Mouse (Mus musculus) inflammation-experienced regulatory T-cells (primary cell): ENCODE measurements around the gene Rec8. TPM values are rescaled to one million over a fixed set of nuclear protein-coding genes. Genes with fewer than 3 reads are reported as not detected.

Experiments used
- polyA plus RNA-seq, 2 experiments: library from polyadenylated mRNA; unstranded; fragments of 100-300 nt; shearing (Covaris generic); gene quantifications; one replicate each; pipeline ENCODE4 v1.2.1; 2017

Gene Rec8
- polyA plus RNA-seq, result 10 to 100 TPM in 1 of 2 experiments, 1 to 10 TPM in 1; 2.7 to 16.9 TPM

GRCm38 (mm10) chr14:55617822-55618221 lies at the start of gene Rec8:
Gene Rec8 (plus strand): TSS chr14:55618037.

GRCm38 (mm10) chr14:55575302-55575701 lies 42.5 kb upstream of the Rec8 start, which contains the start of gene Fitm1:
Gene Fitm1 (plus strand): TSS chr14:55575617.

DNA sequence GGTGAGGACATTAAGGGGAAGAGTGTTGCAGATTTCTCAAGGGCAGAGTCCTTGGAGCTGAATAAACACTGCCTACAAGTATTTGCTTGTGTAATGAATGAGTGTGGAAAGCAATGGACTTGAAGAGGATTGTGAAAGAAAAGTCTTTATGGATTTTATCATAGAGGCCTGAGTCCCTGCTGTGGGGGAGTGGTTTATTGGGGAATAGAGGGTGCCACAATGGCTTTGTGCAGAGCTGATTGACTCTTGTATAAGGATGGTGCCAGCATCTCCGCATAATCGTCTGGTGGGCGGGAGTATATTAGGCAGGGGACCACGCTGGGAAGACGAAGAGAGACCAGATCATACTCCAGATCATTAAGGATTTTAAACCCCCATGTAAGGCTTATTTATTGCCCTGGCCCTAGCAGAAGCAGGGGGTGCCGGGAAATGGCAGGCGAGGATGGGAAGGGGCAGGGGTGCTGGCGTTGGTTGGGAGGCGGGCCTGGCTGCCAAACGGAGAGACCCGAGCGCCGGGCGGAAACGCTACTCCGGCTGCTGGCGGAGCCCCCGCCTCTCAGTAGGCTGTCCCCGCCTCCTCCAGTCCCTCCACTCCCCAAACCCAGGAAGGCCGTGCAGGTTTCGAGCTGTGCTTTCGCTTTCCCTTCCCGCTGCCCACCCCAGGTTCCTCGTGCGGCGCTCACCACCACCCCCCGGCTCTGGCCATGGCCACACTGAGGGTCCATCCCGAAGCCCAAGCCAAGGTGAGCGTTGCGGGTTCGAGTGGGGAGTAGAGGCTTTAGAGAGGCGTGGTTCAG lies 39.8 kb upstream of the Rec8 start, which contains the start of gene Psme1:
TSS of gene Psme1 (plus strand) at position 253 of the 797 bp plus-strand sequence.

DNA sequence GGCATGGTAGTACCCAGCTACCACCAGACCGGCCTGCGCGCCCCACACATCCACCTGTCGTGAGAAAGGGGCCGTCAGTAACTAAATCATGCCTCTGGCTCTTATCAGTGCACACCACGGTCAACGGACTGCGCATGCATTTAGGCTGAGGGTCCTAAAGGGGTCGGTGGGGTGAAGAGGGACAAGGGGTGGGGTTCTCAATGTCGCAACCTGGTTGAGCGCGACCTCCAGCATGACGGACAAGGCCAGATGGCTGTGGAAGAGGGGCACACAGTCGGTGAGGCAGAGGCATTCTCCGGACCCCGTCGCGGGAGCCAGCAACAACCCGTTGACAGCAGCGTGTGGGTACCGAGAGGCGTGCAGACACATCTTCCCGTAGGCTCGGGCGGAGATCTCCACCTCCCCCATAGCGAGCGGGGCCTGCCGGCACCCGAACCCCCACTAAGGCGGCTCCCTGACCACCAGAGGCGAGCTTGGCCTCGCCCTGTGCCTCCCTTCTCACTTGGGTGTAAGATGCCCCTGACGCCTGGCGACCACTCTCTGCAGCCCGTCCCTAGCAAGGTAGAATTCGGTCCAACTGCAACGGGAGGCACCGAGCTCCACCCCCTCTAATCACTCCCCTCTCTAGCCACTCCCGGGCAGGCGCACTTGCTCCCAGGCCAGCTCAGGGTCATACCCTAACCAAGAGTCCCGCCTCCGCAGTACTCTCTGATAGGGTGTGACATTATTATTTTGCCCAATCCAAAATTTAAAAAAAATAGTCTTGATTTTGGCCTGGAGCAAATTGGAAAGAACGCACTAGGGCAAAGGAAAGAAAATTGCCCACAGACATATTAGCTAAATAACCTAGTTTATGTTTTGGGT lies 32.9 kb upstream of the Rec8 start, which contains the start of gene Emc9:
TSS of gene Emc9 (minus strand) at position 601 of the 864 bp plus-strand sequence.

DNA sequence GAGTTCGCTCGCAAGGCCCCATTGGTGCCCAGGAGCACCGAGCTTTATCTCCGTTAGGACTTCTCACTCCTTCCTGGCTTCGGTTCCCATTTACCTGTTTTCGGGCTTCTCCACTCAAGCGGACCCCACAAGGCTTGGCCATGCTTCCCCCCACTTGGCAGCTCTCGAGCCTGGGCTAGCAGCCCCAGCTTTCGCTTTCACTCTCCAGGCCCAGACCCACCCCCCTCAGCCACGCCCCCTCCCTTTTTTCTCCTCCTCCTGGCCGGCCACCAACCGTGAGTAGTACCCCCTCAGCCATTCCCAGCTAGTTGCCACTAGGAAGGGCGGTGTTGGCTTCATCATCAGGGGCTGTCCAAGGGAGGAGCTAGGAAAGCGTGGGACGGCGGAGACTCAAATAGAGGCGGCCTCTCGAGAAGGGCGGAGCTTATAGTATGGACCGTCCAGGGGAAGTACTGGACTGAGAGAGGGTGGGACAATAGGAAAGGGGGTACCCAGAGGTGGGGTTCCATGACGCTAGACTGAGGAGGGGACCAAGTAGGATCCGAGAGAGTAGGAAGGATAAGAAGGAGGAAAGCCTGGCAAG lies 27.0 kb upstream of the Rec8 start, which contains the start of gene Psme2:
TSS of gene Psme2 (minus strand) at position 366 of the 583 bp plus-strand sequence.

DNA sequence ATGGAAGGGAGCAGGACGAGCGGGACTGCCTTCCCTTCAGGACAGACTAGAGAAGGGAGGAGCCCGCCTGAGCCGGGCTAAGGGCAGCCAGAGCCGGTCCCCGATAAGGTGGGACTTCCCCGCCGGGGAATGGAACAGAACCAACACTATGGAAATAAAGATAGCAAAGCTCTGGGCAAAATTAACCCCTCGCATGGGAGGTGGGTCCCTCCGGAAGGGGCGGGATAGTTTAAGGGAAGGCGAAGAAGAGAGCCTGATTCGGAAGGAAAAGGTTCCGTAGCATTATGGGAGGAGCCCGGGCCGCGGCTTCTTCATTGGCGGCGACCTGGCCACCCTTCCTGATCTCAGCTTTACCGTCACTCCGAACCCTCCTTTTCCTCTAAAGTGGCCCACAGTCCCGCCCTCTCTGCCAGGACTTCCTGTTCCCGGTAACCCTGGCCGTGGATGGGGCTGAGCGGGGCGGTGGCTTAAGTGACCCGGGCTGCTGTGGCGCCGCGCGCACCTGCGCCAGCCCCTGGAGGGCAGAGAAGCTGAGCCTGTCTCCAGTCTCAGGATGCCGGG lies 26.4 kb upstream of the Rec8 start, which contains the start of gene Rnf31:
TSS of gene Rnf31 (plus strand) at position 378 of the 561 bp plus-strand sequence.

GRCm38 (mm10) chr14:55603271-55603632 lies 14.6 kb upstream of the Rec8 start, which contains the start of gene Irf9:
Gene Irf9 (plus strand): TSS chr14:55603571.

DNA sequence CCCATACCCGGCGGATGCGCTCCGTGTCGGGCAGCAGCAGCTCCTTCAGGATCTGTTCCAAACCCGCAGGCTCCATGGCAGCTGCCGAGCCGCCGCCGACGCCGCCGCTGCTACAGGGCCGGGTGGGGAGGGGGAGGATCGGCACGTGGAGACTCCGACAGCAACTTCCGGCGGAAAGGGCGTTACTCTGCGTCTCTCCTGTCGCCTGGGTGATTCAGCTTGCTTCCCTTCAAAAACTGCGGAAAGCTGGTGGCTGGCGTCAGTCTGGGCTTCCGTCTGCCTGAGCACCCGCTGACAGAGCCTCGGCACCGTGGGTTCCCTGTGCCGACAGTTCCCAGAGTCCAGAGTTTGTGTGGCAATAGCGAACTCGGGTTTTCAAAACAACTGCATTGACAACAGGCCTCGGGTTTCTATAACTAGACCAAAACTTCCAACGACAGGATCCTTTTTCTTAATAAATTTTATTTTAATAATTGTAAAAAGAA lies 17.7 kb downstream of the Rec8 start, which contains the start of gene Ipo4:
TSS of gene Ipo4 (minus strand) at position 435 of the 485 bp plus-strand sequence.

GRCm38 (mm10) chr14:55637795-55638194 lies 20.0 kb downstream of the Rec8 start, which contains the start of gene Gm49378:
Gene Gm49378 (minus strand): TSS chr14:55637895.

GRCm38 (mm10) chr14:55643060-55643907 lies 25.4 kb downstream of the Rec8 start, which contains the start of gene Tm9sf1:
Gene Tm9sf1 (minus strand): TSS chr14:55643806.

DNA sequence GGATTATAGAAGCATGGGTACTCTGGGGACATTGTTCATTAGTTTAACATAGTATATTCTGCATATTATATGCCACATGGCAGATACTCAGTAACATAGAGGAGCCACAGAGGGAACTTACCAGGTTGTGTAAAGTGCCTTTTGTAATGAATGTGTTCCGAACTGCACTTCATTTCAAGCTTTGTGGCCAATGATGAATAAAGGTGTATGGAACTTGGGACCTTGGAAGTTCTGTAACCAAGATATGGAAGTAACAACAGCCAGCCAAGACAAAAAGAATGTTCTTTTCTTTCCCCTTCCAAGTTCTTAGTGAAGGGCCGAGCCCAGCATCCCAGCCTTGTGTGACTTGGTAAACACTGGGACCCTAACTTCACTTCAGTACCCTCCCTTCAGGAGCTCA lies 32.0 kb downstream of the Rec8 start, which contains the start of gene Tssk4:
TSS of gene Tssk4 (plus strand) at position 301 of the 400 bp plus-strand sequence.

GRCm38 (mm10) chr14:55659960-55660573 lies 42.2 kb downstream of the Rec8 start, which contains the start of gene Mdp1:
Gene Mdp1 (minus strand): TSS chr14:55660508.

DNA sequence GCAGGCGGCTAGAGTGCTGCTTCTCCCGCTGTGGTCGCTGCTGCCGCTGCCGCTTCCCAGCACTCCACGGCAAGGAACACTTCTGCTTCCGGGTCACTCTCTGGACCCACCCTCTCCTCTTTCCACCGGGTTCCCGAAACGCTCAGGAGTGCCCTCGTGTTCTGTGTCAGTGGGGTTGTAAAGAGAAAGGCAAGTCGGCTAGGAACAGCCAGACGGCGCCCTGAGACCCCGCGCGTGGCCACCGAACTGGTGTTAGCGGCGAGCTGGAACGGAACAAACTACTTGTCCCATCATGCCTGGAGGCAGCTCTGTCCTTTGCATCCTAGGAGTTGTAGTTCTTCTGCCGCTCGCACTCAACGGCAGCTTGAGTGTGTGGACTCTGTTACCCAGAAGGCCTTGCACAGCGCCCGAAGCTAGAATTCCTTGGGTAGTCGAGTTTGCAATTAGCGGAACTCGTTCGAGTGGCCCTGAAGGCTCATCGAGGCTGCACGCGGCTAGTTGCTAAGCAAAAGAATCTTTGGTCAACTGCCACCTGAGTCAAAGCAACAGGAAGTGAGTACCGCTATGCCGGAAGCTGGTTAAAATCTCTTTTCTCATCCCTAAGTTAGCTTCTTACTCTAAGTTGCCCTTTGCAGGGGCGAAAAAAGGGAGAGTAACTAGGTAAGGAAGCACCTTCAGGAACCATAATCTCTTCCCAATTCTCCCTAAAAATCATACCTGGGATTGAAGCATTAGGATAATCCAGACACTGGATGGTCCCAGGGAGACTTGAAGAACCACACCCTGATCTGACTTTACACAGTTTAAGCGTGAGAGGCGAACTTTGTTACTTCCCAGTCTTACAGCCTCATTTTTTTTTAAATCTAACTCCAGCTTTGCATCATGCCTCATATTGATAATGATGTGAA lies 54.2 kb downstream of the Rec8 start, which contains the start of the genes Gmpr2 and Nedd8:
TSS of gene Gmpr2 (plus strand) at position 109 of the 908 bp plus-strand sequence.
TSS of gene Nedd8 (minus strand) at position 292 of the 908 bp plus-strand sequence.

Other genes starting within 250 kb of the Rec8 start
- 10 to 100 TPM; 35.9 to 39.8 TPM for gene Dhrs4, start 139.3 kb upstream of the Rec8 start, polyA plus RNA-seq
- gene Carmil3, start 127.4 kb upstream of the Rec8 start, polyA plus RNA-seq, result 1 to 10 TPM in 1 of 2 experiments, under 1 TPM in 1; 0.57 to 3.5 TPM
- gene Cpne6, start 107.6 kb upstream of the Rec8 start, polyA plus RNA-seq, result 1 to 10 TPM in 1 of 2 experiments, under 1 TPM in 1; 0.18 to 1.1 TPM
- 1 to 10 TPM in 1 of 2 experiments, under 1 TPM in 1; 0.36 to 1.6 TPM for gene Nrl, start 93.1 kb upstream of the Rec8 start, polyA plus RNA-seq
- gene Pck2, start 77.8 kb upstream of the Rec8 start, polyA plus RNA-seq, result 10 to 100 TPM; 21.5 to 51.6 TPM
- gene Dcaf11, start 58.0 kb upstream of the Rec8 start, polyA plus RNA-seq, result 100 to 1,000 TPM; 141 to 145 TPM
- gene A730061H03Rik, start 57.6 kb upstream of the Rec8 start, polyA plus RNA-seq, result 1 to 10 TPM; 4.4 to 6.9 TPM
- not detected for gene Fitm1, start 42.4 kb upstream of the Rec8 start, polyA plus RNA-seq
- 1,000 to 10,000 TPM; 1,004 to 1,125 TPM for gene Psme1, start 39.9 kb upstream of the Rec8 start, polyA plus RNA-seq
- gene Emc9, start 32.7 kb upstream of the Rec8 start, polyA plus RNA-seq, result 10 to 100 TPM; 32.7 to 34.1 TPM
- 100 to 1,000 TPM; 686 to 830 TPM for gene Psme2, start 26.9 kb upstream of the Rec8 start, polyA plus RNA-seq
- gene Rnf31, start 26.3 kb upstream of the Rec8 start, polyA plus RNA-seq, result 10 to 100 TPM; 61.0 to 75.2 TPM
- 100 to 1,000 TPM; 149 to 175 TPM for gene Irf9, start 14.5 kb upstream of the Rec8 start, polyA plus RNA-seq
- gene Ipo4, start 17.9 kb downstream of the Rec8 start, polyA plus RNA-seq, result 10 to 100 TPM; 50.2 to 65.2 TPM
- gene Gm49378, start 19.9 kb downstream of the Rec8 start, polyA plus RNA-seq, result 1 to 10 TPM; 1.4 to 3.0 TPM
- 10 to 100 TPM; 73.1 to 82.7 TPM for gene Tm9sf1, start 25.8 kb downstream of the Rec8 start, polyA plus RNA-seq
- gene Tssk4, start 32.1 kb downstream of the Rec8 start, polyA plus RNA-seq, result 1 to 10 TPM; 1.4 to 2.1 TPM
- gene Mdp1, start 42.5 kb downstream of the Rec8 start, polyA plus RNA-seq, result 100 to 1,000 TPM in 1 of 2 experiments, 10 to 100 TPM in 1; 97.3 to 101 TPM
- 10 to 100 TPM; 41.6 to 61.3 TPM for gene Gmpr2, start 53.9 kb downstream of the Rec8 start, polyA plus RNA-seq
- gene Nedd8, start 54.1 kb downstream of the Rec8 start, polyA plus RNA-seq, result 100 to 1,000 TPM; 358 to 380 TPM
- gene Tinf2, start 63.8 kb downstream of the Rec8 start, polyA plus RNA-seq, result 10 to 100 TPM; 57.8 to 66.2 TPM
- gene Tgm1, start 95.9 kb downstream of the Rec8 start, polyA plus RNA-seq, result under 1 TPM; 0.14 to 0.76 TPM
- 10 to 100 TPM; 54.5 to 89.6 TPM for gene Rabggta, start 104.2 kb downstream of the Rec8 start, polyA plus RNA-seq
- gene Dhrs1, start 127.7 kb downstream of the Rec8 start, polyA plus RNA-seq, result 10 to 100 TPM; 21.9 to 45.9 TPM
- gene Nop9, start 127.7 kb downstream of the Rec8 start, polyA plus RNA-seq, result 10 to 100 TPM; 45.0 to 53.1 TPM
- gene Cideb, start 140.4 kb downstream of the Rec8 start, polyA plus RNA-seq, result not detected
- gene Ltb4r2, start 143.4 kb downstream of the Rec8 start, polyA plus RNA-seq, result 1 to 10 TPM in 1 of 2 experiments, under 1 TPM in 1; 0.35 to 1.1 TPM
- gene Ltb4r1, start 147.9 kb downstream of the Rec8 start, polyA plus RNA-seq, result 10 to 100 TPM in 1 of 2 experiments, 1 to 10 TPM in 1; 1.2 to 10.9 TPM
- gene Adcy4, start 166.1 kb downstream of the Rec8 start, polyA plus RNA-seq, result under 1 TPM; 0.04 to 0.45 TPM
- gene Ripk3, start 170.8 kb downstream of the Rec8 start, polyA plus RNA-seq, result 10 to 100 TPM; 62.4 to 75.6 TPM
- gene Nfatc4, start 205.1 kb downstream of the Rec8 start, polyA plus RNA-seq, result 1 to 10 TPM in 1 of 2 experiments, not detected in 1; 1.6 TPM
- gene Nynrin, start 236.0 kb downstream of the Rec8 start, polyA plus RNA-seq, result 1 to 10 TPM in 1 of 2 experiments, under 1 TPM in 1; 0.22 to 1.5 TPM